Mouse (Mus musculus) naive thymus-derived CD4-positive, alpha-beta T cell, adult 5 months (primary cell): ENCODE measurements around the gene Defb46. TPM values are rescaled to one million over a fixed set of nuclear protein-coding genes. Genes with fewer than 3 reads are reported as not detected.

Experiments
- polyA plus RNA-seq: library from polyadenylated mRNA; unstranded; fragments of 100-300 nt; shearing (Covaris generic); gene quantifications from one replicate; pipeline ENCODE4 v1.2.1, GENCODE M21; 2017

Defb46 gene
- not detected for polyA plus RNA-seq

DNA sequence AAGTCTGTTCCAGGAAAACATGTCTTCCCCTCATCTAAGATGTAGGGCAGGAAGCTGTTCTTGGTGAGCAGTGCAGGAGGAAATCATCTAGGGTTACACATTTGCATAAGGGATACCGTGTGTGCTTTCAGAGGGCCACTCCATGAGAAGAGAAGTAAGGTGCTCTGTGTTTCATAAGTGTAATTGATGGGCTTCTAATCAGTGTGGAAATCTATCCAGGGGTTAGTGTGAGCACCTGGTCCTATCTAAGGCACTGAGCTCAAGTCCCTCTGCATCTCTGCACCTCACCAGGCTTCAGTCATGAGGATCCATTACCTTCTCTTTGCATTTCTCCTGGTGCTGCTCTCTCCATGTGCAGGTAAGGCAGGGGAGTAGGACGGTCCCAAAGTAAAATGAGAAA lies at the start of gene Defb46:
Gene Defb46 (plus strand): TSS at position 301 of the 400 bp plus-strand sequence.

DNA sequence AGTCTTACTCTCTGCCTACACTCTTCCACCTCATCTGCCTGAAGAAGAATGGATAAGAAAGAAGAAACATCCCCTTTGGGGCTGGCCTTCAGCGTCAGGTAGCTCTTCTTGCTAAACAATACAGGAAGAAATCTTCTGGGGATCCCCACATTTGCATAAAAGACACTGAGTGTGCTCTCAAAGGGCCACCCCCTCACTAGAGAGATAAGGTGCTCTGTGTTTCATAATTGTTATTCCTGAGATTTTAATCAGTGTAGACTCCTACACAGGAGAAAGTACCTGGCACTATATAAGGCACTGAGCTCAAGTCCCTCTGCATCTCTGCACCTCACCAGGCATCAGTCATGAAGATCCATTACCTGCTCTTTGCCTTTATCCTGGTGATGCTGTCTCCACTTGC lies 14.6 kb upstream of the Defb46 start, which contains the start of gene Defb6:
Gene Defb6 (plus strand): TSS at position 318 of the 400 bp plus-strand sequence.

GRCm38 (mm10) chr8:19247280-19247679 lies 7.6 kb downstream of the Defb46 start, which contains the start of gene Defb5:
Defb5 (plus strand) TSS chr8:19247580.

Other genes with a start within 250 kb of the Defb46 start
- not detected for gene Defb37, start 248.9 kb upstream of the Defb46 start, polyA plus RNA-seq
- gene Defb38, start 213.3 kb upstream of the Defb46 start, polyA plus RNA-seq = not detected
- not detected for gene Defb39, start 175.1 kb upstream of the Defb46 start, polyA plus RNA-seq
- gene Defb12, start 125.1 kb upstream of the Defb46 start, polyA plus RNA-seq = not detected
- not detected for gene Defb34, start 116.2 kb upstream of the Defb46 start, polyA plus RNA-seq
- gene Gm45826, start 99.1 kb upstream of the Defb46 start, polyA plus RNA-seq = not detected
- not detected for gene Defb14, start 45.6 kb upstream of the Defb46 start, polyA plus RNA-seq
- gene Defb4, start 41.2 kb upstream of the Defb46 start, polyA plus RNA-seq = not detected
- gene Defb6, start 14.4 kb upstream of the Defb46 start, polyA plus RNA-seq = not detected
- not detected for gene Defb5, start 7.7 kb downstream of the Defb46 start, polyA plus RNA-seq
- not detected for gene Defb3, start 53.4 kb downstream of the Defb46 start, polyA plus RNA-seq
- not detected for gene Defb8, start 207.7 kb downstream of the Defb46 start, polyA plus RNA-seq